Mouse (Mus musculus): ENCODE measurements around the gene Vmn1r151.
"Not testable (repeated sequence)": the region's sequence is repeated elsewhere in the genome, so short reads cannot be mapped to it uniquely, and the experiment has no call there.

Gene Vmn1r151

DNA sequence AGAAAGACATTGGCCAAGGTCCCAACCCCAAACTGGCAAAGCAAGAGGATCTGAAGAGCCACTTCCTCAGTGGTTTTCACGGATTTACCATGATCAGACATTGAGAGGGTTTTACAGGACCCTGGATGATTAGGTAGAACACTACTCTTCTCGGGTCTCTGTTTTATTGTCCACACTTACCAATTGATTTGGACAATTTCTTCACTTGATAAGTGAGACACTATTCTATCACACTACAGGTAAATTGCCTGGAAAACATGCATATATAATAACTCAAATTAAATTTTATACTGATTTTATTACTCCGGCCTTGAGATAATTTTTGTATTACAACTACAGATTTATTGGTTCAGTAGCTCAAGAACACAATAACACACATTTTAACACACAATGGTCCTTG lies at the start of gene Vmn1r151:
Vmn1r151 (minus strand) TSS at position 101 of the 400 bp plus-strand sequence.
- DNase-seq (ENCODE audit: low spot score in 2 of 2) = not testable (repeated sequence)

DNA sequence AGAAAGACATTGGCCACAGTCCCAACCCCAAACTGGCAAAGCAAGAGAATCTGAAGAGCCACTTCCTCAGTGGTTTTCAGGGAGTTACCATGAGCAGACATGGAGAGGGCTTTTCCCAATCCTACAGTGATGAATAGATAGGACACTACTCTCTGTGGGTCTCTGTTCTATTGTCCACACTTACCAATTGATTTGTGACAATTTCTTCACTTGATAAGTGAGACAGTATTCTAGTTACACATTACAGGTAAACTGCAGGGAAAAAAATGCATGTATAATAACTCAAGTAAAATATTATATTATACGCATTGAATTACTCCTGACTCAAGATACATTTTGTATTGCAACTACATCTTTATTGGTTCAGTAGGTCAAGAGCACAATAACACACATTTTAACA lies 35.3 kb upstream of the Vmn1r151 start, which contains the start of gene Gm8677:
Gm8677 (minus strand) TSS at position 101 of the 400 bp plus-strand sequence.
- not testable (repeated sequence) for DNase-seq (ENCODE audit: low spot score in 2 of 2)

GRCm38 (mm10) chr7:22522667-22523066 lies 23.2 kb upstream of the Vmn1r151 start, which contains the start of gene Vmn1r152:
Gene Vmn1r152 (plus strand): TSS chr7:22522967.
- not testable (repeated sequence) for DNase-seq (ENCODE audit: low spot score in 2 of 2)

DNA sequence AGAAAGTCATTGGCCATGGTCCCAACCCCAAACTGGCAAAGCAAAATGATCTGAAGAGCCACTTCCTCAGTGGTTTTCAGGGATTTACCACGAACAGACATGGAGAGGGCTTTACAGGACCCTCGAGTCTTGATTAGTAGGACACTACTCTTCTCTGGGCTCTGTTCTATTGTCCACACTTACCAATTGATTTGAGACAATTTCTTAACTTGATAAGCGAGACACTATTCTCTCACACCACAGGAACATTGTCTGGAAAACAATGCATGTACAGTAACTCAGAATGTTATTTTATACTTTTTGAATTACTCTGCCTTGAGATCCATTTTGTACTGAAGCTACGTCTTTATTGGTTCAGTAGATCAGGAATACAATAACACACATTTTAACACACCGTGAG lies 35.5 kb downstream of the Vmn1r151 start, which contains the start of gene Gm10665:
Gm10665 (minus strand) TSS at position 101 of the 400 bp plus-strand sequence.
- DNase-seq (ENCODE audit: low spot score in 2 of 2) = not testable (repeated sequence)

Data from spleen, postnatal 14 days (tissue).